Mouse (Mus musculus): ENCODE results near the gene Nsmce1.
"Not testable (repeated sequence)": the region's sequence is repeated elsewhere in the genome, so short reads cannot be mapped to it uniquely, and the experiment has no call there.

Gene Nsmce1

GRCm38 (mm10) chr7:125434666-125435290, 56.6 kb downstream of the Nsmce1 start:
- no peak for DNase-seq (ENCODE audit: low spot score in 2 of 2)

GRCm38 (mm10) chr7:125433874-125434273, 57.5 kb downstream of the Nsmce1 start:
- DNase-seq (ENCODE audit: low spot score in 2 of 2): no peak

- DNase-seq (ENCODE audit: low spot score in 2 of 2): no peak
These were observed 61.1 kb downstream of the Nsmce1 start for GRCm38 (mm10) chr7:125430170-125430842.

GRCm38 (mm10) chr7:125428816-125429500, 62.4 kb downstream of the Nsmce1 start:
- not testable (repeated sequence) for DNase-seq (ENCODE audit: low spot score in 2 of 2)

GRCm38 (mm10) chr7:125428381-125428780, 63.0 kb downstream of the Nsmce1 start:
- no peak for DNase-seq (ENCODE audit: low spot score in 2 of 2)

- DNase-seq (ENCODE audit: low spot score in 2 of 2): no peak
These were observed 63.8 kb downstream of the Nsmce1 start for GRCm38 (mm10) chr7:125427492-125428090.

GRCm38 (mm10) chr7:125423056-125423455, 68.3 kb downstream of the Nsmce1 start:
- no peak for DNase-seq (ENCODE audit: low spot score in 2 of 2)

GRCm38 (mm10) chr7:125421911-125422310, 69.5 kb downstream of the Nsmce1 start:
- no peak for DNase-seq (ENCODE audit: low spot score in 2 of 2)

- peak in 1 of 2 experiments; percentile 12 for DNase-seq (ENCODE audit: low spot score in 2 of 2)
These were observed 71.2 kb downstream of the Nsmce1 start for GRCm38 (mm10) chr7:125420190-125420589.

GRCm38 (mm10) chr7:125418413-125418812, 73.0 kb downstream of the Nsmce1 start:
- no peak for DNase-seq (ENCODE audit: low spot score in 2 of 2)
